Mouse (Mus musculus): Measurements from ENCODE around the gene Olfr520.

DNA sequence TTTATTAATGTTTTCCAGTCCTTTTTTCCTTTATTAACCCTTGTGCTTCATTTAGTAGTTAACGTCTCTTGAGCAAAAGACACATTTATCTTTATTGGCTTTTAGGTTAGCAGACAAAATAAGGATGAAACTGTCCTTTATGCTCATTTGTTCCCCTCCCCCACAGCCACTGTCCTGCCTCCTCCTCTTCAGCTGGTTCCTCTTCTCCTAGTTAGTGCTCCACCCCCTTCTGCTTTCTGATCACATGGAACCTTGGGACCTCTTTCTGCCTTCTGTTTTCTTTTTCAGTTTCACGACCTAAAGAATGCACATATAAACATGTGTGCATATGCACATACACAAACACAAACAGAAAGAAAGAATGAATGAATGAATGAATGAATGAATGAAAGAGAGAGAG is 51.8 kb downstream of the Olfr520 start:
- no peak for TF ChIP-seq CTCF (IDR thresholded peaks at IDR 0.05; ENCODE audit: extremely low read depth, insufficient read length, insufficient replicate concordance, low read depth, low read length)
- no peak for TF ChIP-seq POLR2A (IDR thresholded peaks at IDR 0.05; ENCODE audit: low read depth, low read length)

Data from small intestine, adult 2 months (tissue).